Mouse (Mus musculus) intestine, embryonic 15.5 days (tissue): ENCODE results near the gene Ccdc148. TPM values are rescaled to one million over a fixed set of nuclear protein-coding genes. Genes with fewer than 3 reads are reported as not detected.

Source experiments
- ATAC-seq: fragments of 200-750 bp; cut with Nextera tagmentation; 2 replicates; pipeline ENCODE4 v1.8.0; 2017; ENCODE audit warnings: moderate TSS enrichment, moderate library complexity
- H3K27ac ChIP-seq: fragments of 300-500 bp; sonication (generic); 2 replicates; pipeline ENCODE4 v1.5.1; 2015; ENCODE audit warnings: mild to moderate bottlenecking, inconsistent platforms
- H3K27me3 ChIP-seq: fragments of 300-500 bp; sonication (generic); replicated peaks from 2 replicates; pipeline ENCODE4 v1.6.1; 2015; ENCODE audit warnings: inconsistent platforms
- H3K36me3 ChIP-seq: fragments of 300-500 bp; sonication (generic); 2 replicates; pipeline ENCODE4 v1.6.1; 2015; ENCODE audit warnings: inconsistent platforms
- H3K4me1 ChIP-seq: fragments of 300-500 bp; sonication (generic); replicated peaks from 2 replicates; pipeline ENCODE4 v1.6.1; 2015; ENCODE audit warnings: inconsistent platforms
- H3K4me2 ChIP-seq: fragments of 300-500 bp; sonication (generic); replicated peaks from 2 replicates; pipeline ENCODE4 v1.6.1; 2015; ENCODE audit warnings: mild to moderate bottlenecking, inconsistent platforms
- H3K4me3 ChIP-seq: fragments of 300-500 bp; sonication (generic); replicated peaks from 2 replicates; pipeline ENCODE4 v1.5.1; 2015; ENCODE audit warnings: inconsistent platforms
- H3K9ac ChIP-seq: fragments of 300-500 bp; sonication (generic); 2 replicates; pipeline ENCODE4 v1.6.1; 2015; ENCODE audit warnings: inconsistent platforms
- H3K9me3 ChIP-seq: fragments of 300-500 bp; sonication (generic); 2 replicates; pipeline ENCODE4 v1.6.1; 2016; ENCODE audit warnings: inconsistent platforms
- WGBS: fragments of 180-500 bp; shearing (Covaris S2); methylation state at CpG from one replicate; pipeline ENCODE4 v1.1.7; 2015; 5-methylcytosine and 5-hydroxymethylcytosine counted together
- polyA plus RNA-seq: library from polyadenylated mRNA; unstranded; fragments of >200 nt; fragmentation: Nextera tagmentation; extraction: Ambion mirVana; gene quantifications from 2 replicates; pipeline ENCODE4 v1.2.1, GENCODE M21; 2015

Ccdc148 gene
- 0.88 and 0.90 TPM in 2 replicates for polyA plus RNA-seq

DNA sequence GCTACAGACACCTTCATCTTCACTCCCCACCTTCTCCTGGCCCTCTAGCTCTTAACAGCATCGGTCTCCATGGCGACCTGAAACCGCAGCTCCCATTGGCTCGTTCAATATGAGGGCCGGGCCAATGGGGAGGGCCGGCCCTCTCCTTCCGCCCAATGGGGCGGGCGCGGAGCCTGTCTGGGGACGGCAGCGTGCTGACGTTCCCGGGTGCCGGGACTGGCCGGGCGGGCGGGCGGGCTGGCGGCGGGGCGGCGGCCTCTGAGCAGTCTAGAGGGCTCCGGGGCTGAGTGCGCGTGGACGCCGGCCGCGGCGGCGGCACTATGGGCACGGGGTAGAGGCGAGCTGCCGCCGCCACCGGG, at the start of gene Ccdc148, which contains the start of gene Pkp4:
Ccdc148 (minus strand) TSS at position 79 of the 359 bp plus-strand sequence.
Pkp4 (plus strand) TSS at position 246 of the 359 bp plus-strand sequence.
- WGBS, result under 1% methylated on average over 30 of the region's 37 CpGs
- Histone ChIP-seq H3K36me3 (no peaks in the 10 kb centered on the region), H3K4me2 (peak within 1 kb of the TSS; percentile 80), H3K27ac (peak within 1 kb of the TSS; percentile 86), H3K9ac (peak within 1 kb of the TSS; percentile 87), H3K27me3 (no peaks in the 10 kb centered on the region), H3K4me3 (peak within 1 kb of the TSS; percentile 89), H3K4me1 (peaks cover 10% of the 10 kb centered on the region; the same call in 1 of the 2 replicates), H3K9me3 (no peaks in the 10 kb centered on the region)
- peak; percentile 97 for ATAC-seq

GRCm38 (mm10) chr2:59208276-59208675, 47.8 kb upstream of the Ccdc148 start:
- Histone ChIP-seq H3K4me2 (no peak overlapping the region), H3K27me3 (no peaks in the 10 kb centered on the region), H3K4me1 (0 out of 2 replicates have a peak, but pooled peaks cover 8% of the 10 kb centered on the region), H3K36me3 (no peaks in the 10 kb centered on the region), H3K9ac (no peak overlapping the region), H3K4me3 (no peak overlapping the region), H3K27ac (no peak overlapping the region), H3K9me3 (no peaks in the 10 kb centered on the region)
- ATAC-seq, result no peak
- 60% methylated on average over 9 of the region's 9 CpGs for whole genome bisulfite sequencing

- Histone ChIP-seq H3K9ac (no peak overlapping the region), H3K4me3 (no peak overlapping the region), H3K4me2 (no peak overlapping the region), H3K36me3 (no peaks in the 10 kb centered on the region), H3K27ac (no peak overlapping the region), H3K9me3 (no peaks in the 10 kb centered on the region), H3K4me1 (0 out of 2 replicates have a peak, but pooled peaks cover 8% of the 10 kb centered on the region), H3K27me3 (no peaks in the 10 kb centered on the region)
- 70% methylated on average over 5 of the region's 5 CpGs for WGBS
- no peak for ATAC-seq
Observed at GRCm38 (mm10) chr2:59207725-59208124, 47.2 kb upstream of the Ccdc148 start.

DNA sequence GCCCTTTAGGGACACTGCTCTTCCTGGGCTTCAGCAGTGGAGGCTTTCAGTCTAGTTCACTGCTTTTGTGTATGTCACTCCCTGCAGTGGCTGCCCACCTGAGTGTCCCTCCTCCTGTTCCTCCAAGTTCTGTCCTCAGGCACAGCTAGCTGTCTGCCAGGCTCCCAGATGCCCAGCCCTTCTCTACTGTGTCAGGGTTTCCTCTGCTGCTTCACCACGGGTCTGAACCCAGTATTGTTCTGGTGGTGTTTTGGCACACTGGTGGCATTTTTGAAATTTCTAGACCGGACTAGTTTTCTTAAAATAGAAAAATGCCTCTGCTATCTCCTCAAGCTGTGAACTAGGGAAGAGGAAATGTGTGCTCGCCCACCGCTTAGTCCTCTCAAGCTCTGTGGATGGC, 46.8 kb upstream of the Ccdc148 start:
- H3K4me1 ChIP-seq, result 0 out of 2 replicates have a peak, but pooled peaks cover 8% of the 10 kb centered on the region
- no peak for ATAC-seq
- H3K36me3 ChIP-seq, result no peaks in the 10 kb centered on the region
- H3K9ac ChIP-seq, result no peak overlapping the region
- H3K4me2 ChIP-seq, result no peak overlapping the region
- H3K27me3 ChIP-seq, result no peaks in the 10 kb centered on the region
- no peak overlapping the region for H3K4me3 ChIP-seq
- WGBS, result 50% methylated on average over 4 of the region's 4 CpGs
- H3K27ac ChIP-seq, result no peak overlapping the region
- H3K9me3 ChIP-seq, result no peaks in the 10 kb centered on the region

DNA sequence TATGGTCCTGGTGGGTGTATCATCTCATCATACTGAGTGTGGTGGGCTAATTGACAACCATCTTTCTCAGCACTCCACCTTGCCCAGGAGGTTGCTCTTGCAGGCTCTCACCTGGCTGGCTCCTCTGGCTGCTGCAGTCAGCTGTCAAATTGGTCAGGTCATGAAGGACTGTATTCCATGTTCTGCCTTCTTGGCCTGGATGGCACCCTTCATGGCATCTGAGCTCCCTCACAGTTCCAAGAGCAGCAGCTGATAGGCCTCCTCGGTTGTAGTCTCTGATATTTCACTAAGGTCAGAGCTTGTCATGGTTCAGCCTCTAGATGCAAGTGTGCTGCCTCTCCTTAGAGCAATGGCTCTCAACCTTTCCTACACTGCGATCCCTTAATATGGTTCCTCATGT, 45.7 kb upstream of the Ccdc148 start:
- 90% methylated on average over 2 of the region's 2 CpGs for WGBS
- no peak overlapping the region for H3K4me2 ChIP-seq
- H3K36me3 ChIP-seq, result no peaks in the 10 kb centered on the region
- H3K9ac ChIP-seq, result no peak overlapping the region
- H3K4me1 ChIP-seq, result 0 out of 2 replicates have a peak, but pooled peaks cover 8% of the 10 kb centered on the region
- H3K9me3 ChIP-seq, result no peaks in the 10 kb centered on the region
- H3K27ac ChIP-seq, result no peak overlapping the region
- H3K4me3 ChIP-seq, result no peak overlapping the region
- ATAC-seq, result no peak
- H3K27me3 ChIP-seq, result no peaks in the 10 kb centered on the region

DNA sequence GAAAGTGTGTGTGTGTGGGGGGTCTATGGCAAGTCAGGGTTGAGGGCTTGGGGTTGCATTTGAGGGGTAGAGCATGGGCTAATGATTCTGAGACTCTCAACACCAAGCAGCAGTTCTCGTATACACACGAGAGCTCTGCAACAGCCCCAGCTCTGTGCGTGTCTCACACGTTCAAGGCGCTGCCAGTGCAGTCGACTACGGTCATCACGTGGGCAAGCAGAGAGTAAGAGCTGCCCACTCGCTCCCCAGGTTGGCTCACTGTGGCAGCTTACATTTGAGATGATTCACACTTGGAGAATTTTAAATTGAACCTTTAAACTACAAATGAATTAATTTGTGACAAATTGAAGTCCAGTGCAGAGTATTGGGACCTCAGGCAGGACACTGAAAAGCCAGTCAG, 44.6 kb upstream of the Ccdc148 start:
- H3K36me3 ChIP-seq, result no peaks in the 10 kb centered on the region
- H3K27ac ChIP-seq, result no peak overlapping the region
- 94% methylated on average over 9 of the region's 9 CpGs for WGBS
- 0 out of 2 replicates have a peak, but pooled peaks cover 8% of the 10 kb centered on the region for H3K4me1 ChIP-seq
- H3K9me3 ChIP-seq, result no peaks in the 10 kb centered on the region
- no peaks in the 10 kb centered on the region for H3K27me3 ChIP-seq
- no peak overlapping the region for H3K9ac ChIP-seq
- H3K4me3 ChIP-seq, result no peak overlapping the region
- ATAC-seq, result no peak
- no peak overlapping the region for H3K4me2 ChIP-seq

DNA sequence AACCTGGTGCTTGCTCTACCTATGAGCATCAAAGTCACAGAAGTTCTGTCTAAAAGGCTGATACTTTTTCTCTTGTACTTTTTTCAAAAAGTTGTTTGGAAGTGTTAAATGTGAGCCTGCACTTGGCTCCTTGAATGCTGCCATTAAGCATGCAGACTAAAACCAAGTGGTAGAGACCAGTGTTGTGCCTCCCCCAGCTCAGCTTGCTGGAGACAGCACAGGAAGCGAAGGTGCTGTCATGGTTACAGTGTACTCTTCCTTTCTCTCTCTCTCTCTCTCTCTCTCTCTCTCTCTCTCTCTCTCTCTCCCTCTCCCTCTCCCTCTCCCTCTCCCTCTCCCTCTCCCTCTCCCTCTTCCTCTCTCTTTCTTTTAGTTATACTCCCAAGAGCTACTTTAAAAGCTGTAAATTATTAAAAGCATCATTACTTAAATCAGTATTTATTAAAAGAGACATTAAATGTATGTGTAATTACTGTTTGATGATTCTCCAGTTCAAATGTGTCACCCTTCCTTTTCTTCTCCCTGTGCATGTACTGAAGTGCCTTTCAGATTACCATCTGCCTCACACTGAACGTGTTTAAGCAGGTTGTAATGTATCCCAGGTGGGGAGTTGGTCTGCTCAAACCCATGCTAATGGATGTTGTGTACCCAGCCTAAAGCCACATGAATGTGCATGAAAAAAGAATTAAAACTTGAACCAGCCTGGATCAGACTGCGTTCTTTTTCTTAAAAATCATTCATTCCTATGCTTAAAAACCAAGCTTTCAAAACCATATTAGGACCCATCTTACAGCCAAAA, 43.3 kb upstream of the Ccdc148 start:
- Histone ChIP-seq H3K36me3 (no peaks in the 10 kb centered on the region), H3K4me3 (no peak overlapping the region), H3K4me1 (0 out of 2 replicates have a peak, but pooled peaks cover 8% of the 10 kb centered on the region), H3K27ac (no peak overlapping the region), H3K27me3 (no peaks in the 10 kb centered on the region), H3K9me3 (no peaks in the 10 kb centered on the region), H3K9ac (no peak overlapping the region), H3K4me2 (no peak overlapping the region)
- no peak for ATAC-seq
- WGBS, result 55% methylated on average over 3 of the region's 3 CpGs

- 71% methylated on average over 5 of the region's 5 CpGs for WGBS
- H3K27ac ChIP-seq, result no peak overlapping the region
- H3K36me3 ChIP-seq, result no peaks in the 10 kb centered on the region
- H3K9ac ChIP-seq, result no peak overlapping the region
- no peak overlapping the region for H3K4me2 ChIP-seq
- no peak for ATAC-seq
- H3K4me3 ChIP-seq, result no peak overlapping the region
- 0 out of 2 replicates have a peak, but pooled peaks cover 2% of the 10 kb centered on the region for H3K4me1 ChIP-seq
- no peaks in the 10 kb centered on the region for H3K9me3 ChIP-seq
- no peaks in the 10 kb centered on the region for H3K27me3 ChIP-seq
Observed at GRCm38 (mm10) chr2:59202930-59203329, 42.4 kb upstream of the Ccdc148 start.

- H3K27ac ChIP-seq, result no peak overlapping the region
- 88% methylated on average over 3 of the region's 3 CpGs for whole genome bisulfite sequencing
- H3K9me3 ChIP-seq, result no peaks in the 10 kb centered on the region
- no peak for ATAC-seq
- H3K4me3 ChIP-seq, result no peak overlapping the region
- H3K4me2 ChIP-seq, result no peak overlapping the region
- no peaks in the 10 kb centered on the region for H3K27me3 ChIP-seq
- H3K36me3 ChIP-seq, result no peaks in the 10 kb centered on the region
- no peaks in the 10 kb centered on the region for H3K4me1 ChIP-seq
- H3K9ac ChIP-seq, result no peak overlapping the region
Observed at GRCm38 (mm10) chr2:59200511-59200910, 40.0 kb upstream of the Ccdc148 start.

GRCm38 (mm10) chr2:59199476-59199976, 39.0 kb upstream of the Ccdc148 start:
- Histone ChIP-seq H3K4me1 (no peaks in the 10 kb centered on the region), H3K36me3 (no peaks in the 10 kb centered on the region), H3K4me2 (no peak overlapping the region), H3K4me3 (no peak overlapping the region), H3K9me3 (no peaks in the 10 kb centered on the region), H3K27ac (no peak overlapping the region), H3K27me3 (no peaks in the 10 kb centered on the region), H3K9ac (no peak overlapping the region)
- ATAC-seq, result no peak
- 96% methylated on average over 5 of the region's 5 CpGs for WGBS

GRCm38 (mm10) chr2:59197156-59197555, 36.7 kb upstream of the Ccdc148 start:
- Histone ChIP-seq H3K9me3 (no peaks in the 10 kb centered on the region), H3K4me3 (no peak overlapping the region), H3K27ac (no peak overlapping the region), H3K36me3 (no peaks in the 10 kb centered on the region), H3K4me2 (no peak overlapping the region), H3K9ac (no peak overlapping the region), H3K4me1 (0 out of 2 replicates have a peak, but pooled peaks cover 4% of the 10 kb centered on the region), H3K27me3 (no peaks in the 10 kb centered on the region)
- no peak for ATAC-seq
- WGBS, result 85% methylated on average over 4 of the region's 4 CpGs

- H3K4me3 ChIP-seq, result no peak overlapping the region
- H3K4me1 ChIP-seq, result 0 out of 2 replicates have a peak, but pooled peaks cover 4% of the 10 kb centered on the region
- H3K36me3 ChIP-seq, result no peaks in the 10 kb centered on the region
- no peaks in the 10 kb centered on the region for H3K9me3 ChIP-seq
- H3K9ac ChIP-seq, result no peak overlapping the region
- H3K27ac ChIP-seq, result no peak overlapping the region
- ATAC-seq, result no peak
- H3K4me2 ChIP-seq, result no peak overlapping the region
- WGBS, result 57% methylated on average over 5 of the region's 5 CpGs
- H3K27me3 ChIP-seq, result no peaks in the 10 kb centered on the region
Observed at GRCm38 (mm10) chr2:59193117-59193516, 32.6 kb upstream of the Ccdc148 start.
